Mouse (Mus musculus) megakaryocyte, embryonic 14.5 days (primary cell): ENCODE measurements around the gene Glud1. TPM values are rescaled to one million over a fixed set of nuclear protein-coding genes. Genes with fewer than 3 reads are reported as not detected.
A peak's percentile ranks its signal among the peaks of the same experiment; 100 is the strongest.
"Not testable (repeated sequence)": the region's sequence is repeated elsewhere in the genome, so short reads cannot be mapped to it uniquely, and the experiment has no call there.

Experiments
- H3K27me3 ChIP-seq: replicated peaks from 2 replicates; pipeline ENCODE3; 2012; ENCODE audit warnings: inconsistent platforms
- H3K36me3 ChIP-seq: replicated peaks from 2 replicates; pipeline ENCODE3; 2012; ENCODE audit warnings: low read length, inconsistent platforms, mixed read lengths
- H3K4me1 ChIP-seq: 2 replicates; pipeline ENCODE4 v1.6.1; 2012; ENCODE audit warnings: inconsistent platforms
- H3K4me3 ChIP-seq: replicated peaks from 2 replicates; pipeline ENCODE3; 2012; ENCODE audit warnings: moderate library complexity, mild to moderate bottlenecking, inconsistent platforms
- H3K9me3 ChIP-seq: 2 replicates; pipeline ENCODE4 v1.6.1; 2012; ENCODE audit warnings: inconsistent platforms
- FLI1 ChIP-seq: IDR thresholded peaks from 2 replicates; pipeline ENCODE4 v1.6.1; 2012; ENCODE audit warnings: low read length, inconsistent platforms, mixed read lengths
- GATA1 ChIP-seq: IDR thresholded peaks from 3 replicates; pipeline ENCODE4 v1.6.1; 2012; ENCODE audit warnings: mixed read lengths, low read length, inconsistent platforms, borderline replicate concordance
- polyA plus RNA-seq: library from polyadenylated mRNA; stranded (reverse); fragments of >175 nt; gene quantifications from 2 replicates; pipeline ENCODE4 v1.2.3, GENCODE M21; 2012; ENCODE audit warnings: low replicate concordance; ENCODE audit not compliant: insufficient read depth

Gene Glud1
- polyA plus RNA-seq, 1 experiment = 26.7 TPM

DNA sequence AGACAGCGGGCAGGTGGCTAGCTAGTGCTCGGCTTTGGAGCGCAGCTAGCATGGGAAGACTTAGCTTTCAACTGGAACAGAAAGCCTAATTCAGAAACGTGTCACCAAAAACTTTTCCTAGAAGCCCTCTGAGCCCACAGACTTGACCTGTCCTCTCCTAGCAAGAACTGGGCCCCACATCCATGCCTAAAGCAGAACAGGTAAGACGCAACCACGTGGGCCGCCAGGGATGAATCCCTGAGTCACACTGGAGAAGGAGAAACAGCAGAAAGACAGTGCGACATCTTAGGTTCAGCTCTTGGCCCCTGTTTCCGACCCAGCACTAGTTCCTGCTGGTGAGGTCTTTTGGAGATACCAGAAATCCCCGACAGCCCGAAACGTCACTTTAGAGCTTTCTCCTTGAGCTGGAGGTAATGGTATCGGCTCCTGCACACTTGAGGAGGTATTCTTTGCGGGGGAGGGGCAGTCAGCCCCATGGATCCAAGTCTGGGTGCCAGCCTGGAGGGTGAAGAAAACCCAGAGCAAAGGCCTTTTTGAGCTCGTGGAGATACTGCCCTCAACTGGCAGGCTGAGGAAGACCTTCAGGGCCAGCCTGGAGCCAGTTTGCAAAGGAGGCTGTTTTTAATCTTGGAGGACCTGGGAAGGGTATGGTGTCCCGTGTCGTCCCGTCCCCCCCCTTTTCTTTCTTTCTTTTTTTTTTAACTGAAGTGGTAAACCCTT is 52.4 kb downstream of the Glud1 start:
- H3K4me3 ChIP-seq = no peak overlapping the region
- peaks cover 31% of the 10 kb centered on the region for H3K27me3 ChIP-seq
- peaks cover 25% of the 10 kb centered on the region for H3K9me3 ChIP-seq
- H3K36me3 ChIP-seq = no peaks in the 10 kb centered on the region
- TF ChIP-seq GATA1 (no peak), FLI1 (no peak)
- H3K4me1 ChIP-seq = peaks cover 9% of the 10 kb centered on the region

DNA sequence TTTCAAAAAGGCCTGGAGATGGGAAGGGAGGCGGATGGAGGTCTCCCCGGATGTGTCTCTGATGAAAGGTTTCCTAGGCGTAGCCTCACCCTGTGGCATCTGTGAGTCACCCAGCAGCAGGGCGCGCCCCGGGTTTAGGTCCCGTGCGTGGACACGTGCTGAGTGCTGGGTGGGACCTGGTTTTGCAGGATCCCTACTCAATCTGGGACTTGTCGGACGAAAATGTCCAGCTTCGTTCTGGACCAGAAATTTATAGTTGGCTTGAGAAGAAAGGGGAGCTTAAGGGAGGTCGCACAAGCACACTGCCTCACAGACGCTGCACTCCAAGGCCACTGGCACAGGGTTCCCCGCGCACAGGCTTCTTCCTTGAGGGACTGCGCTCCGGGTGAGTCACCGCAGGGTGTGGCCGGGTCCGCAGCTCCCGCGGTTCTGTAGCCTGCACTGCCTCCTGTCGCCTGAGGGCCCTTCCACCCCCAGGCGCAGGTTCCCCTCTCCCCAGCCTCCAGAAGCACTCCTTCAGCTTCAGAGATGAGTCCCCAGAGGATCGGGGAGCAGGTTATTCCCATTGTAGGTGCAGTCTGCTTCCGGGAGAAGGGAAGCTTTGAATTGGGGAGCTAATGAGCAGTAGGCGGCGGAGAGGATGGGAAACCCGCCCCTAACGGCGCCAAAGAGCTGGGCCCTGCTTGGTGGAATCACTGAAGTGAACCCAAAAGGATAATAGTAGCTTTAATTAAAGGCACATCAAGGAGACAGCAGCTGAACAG is 53.1 kb downstream of the Glud1 start:
- H3K4me3 ChIP-seq = peak overlapping the region; percentile 87
- peaks cover 25% of the 10 kb centered on the region for H3K9me3 ChIP-seq

DNA sequence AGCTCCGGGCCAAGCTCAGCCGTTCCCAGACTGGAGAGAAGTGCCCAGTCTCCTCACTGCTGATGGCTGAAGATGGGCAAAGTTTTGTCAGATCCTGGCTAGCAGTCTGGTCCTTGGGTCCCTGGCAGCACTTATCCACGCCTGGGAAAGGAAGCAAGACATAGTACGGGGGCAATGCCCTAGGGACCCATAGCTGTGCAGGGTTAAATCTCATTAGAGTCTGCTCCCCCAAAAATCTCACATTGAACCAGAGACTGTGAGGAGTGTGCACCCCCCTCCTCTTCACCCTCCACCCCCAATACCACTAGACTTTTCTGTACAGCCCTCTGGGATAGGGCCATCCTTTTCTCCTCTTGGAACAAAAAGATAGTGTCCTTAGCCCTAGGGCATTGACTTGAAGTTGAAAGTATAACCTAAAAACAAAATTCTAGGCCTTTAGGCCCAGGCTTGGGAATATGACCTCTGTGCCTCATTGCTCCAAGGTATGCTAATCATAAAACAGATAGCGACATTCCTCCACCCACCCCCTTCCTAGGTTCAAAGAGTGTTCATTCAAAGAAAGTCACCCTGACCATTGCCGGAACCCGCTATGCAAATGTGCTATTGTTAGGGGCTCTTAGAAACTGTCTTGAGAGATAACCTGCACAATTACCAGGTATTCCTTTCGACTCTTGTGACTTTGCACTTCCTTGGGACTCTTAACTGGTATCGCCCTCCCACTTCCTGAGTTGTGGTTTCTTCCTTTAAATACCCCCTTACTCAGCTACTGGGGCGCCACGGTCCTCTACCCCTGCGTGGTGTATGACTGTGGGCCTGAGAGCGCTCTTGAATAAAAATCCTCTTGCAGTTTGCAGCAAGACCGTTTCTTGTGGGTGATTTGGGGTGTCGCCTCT is 54.0 kb downstream of the Glud1 start:
- peaks cover 23% of the 10 kb centered on the region for H3K27me3 ChIP-seq
- not testable (repeated sequence) for H3K4me1 ChIP-seq, H3K4me3 ChIP-seq, H3K36me3 ChIP-seq
- H3K9me3 ChIP-seq = peaks cover 25% of the 10 kb centered on the region

More for the DNA sequence above, 53.1 kb downstream of the Glud1 start:
- Histone ChIP-seq H3K36me3 (no peaks in the 10 kb centered on the region), H3K4me1 (peaks cover 9% of the 10 kb centered on the region), H3K27me3 (peaks cover 25% of the 10 kb centered on the region)
- TF ChIP-seq GATA1 = no peak
- TF ChIP-seq FLI1 = no peak

DNA sequence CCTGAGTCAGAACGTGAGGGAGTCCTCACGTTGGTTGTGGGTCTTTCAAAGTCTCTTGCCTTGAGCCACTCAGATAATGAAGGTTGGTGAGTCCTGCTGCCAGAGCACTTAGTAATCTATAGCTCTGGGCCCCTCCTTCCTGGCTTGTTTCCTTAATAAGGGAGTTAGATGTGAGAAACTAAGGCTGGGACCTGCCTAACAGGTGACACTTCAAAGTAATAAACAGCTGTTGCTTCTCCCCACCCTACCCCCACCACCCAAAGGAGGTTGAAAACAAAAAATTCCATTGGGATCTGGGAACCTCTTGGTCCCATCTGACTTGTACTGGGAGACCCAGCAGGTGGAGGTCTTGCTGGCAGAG is 54.6 kb downstream of the Glud1 start:
- H3K27me3 ChIP-seq = peaks cover 21% of the 10 kb centered on the region
- H3K36me3 ChIP-seq = no peaks in the 10 kb centered on the region
- no peak overlapping the region for H3K4me3 ChIP-seq
- no peak for TF ChIP-seq GATA1
- TF ChIP-seq FLI1 = no peak
- peaks cover 25% of the 10 kb centered on the region for H3K9me3 ChIP-seq
- H3K4me1 ChIP-seq = peaks cover 9% of the 10 kb centered on the region

DNA sequence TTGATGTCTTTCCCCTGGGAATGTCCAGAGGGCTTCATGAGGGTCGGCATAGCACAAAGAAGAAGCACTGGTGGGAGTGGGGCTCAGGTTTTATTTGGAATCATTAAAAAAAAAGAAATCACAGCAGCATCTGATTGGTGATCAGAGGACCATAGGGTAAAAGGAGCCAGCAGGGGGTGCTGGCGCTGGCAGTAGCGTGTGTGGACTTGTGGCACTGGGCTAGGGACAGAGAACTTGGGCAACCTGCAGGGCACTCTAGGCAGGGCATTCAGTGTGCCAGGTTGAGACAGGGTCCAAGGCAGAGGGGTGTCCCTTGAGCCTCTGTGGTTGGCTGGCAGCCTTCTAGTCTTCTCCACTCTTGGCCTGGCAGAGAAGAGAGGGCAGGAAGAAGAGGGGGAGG is 59.7 kb downstream of the Glud1 start:
- no peaks in the 10 kb centered on the region for H3K4me1 ChIP-seq
- no peak for TF ChIP-seq FLI1
- TF ChIP-seq GATA1 = no peak
- no peak overlapping the region for H3K4me3 ChIP-seq
- peaks cover 25% of the 10 kb centered on the region for H3K27me3 ChIP-seq
- H3K9me3 ChIP-seq = peaks cover 8% of the 10 kb centered on the region
- no peaks in the 10 kb centered on the region for H3K36me3 ChIP-seq

DNA sequence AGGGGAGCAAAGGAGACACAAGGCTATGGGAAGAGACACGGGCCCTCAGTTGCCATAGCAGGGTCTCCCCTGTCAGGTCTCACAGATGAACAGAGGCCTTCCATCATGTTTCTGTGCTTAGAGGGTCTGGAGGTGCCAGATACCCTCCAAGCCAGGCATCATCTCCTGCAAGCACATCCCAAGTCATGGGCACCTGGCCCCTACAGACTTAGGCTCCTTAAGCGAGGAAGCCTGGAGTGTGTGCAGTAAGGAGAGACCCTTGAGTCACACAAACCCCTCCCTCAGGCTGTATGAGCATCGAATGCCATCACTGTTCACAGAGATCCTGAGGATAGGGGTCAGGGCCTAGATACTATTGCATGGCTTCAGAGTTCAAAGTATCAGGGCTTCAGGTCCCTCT is 60.4 kb downstream of the Glud1 start:
- H3K36me3 ChIP-seq = no peaks in the 10 kb centered on the region
- TF ChIP-seq GATA1 = no peak
- TF ChIP-seq FLI1 = no peak
- peaks cover 27% of the 10 kb centered on the region for H3K27me3 ChIP-seq
- H3K4me1 ChIP-seq = no peaks in the 10 kb centered on the region
- peaks cover under 1% of the 10 kb centered on the region for H3K9me3 ChIP-seq
- H3K4me3 ChIP-seq = no peak overlapping the region

DNA sequence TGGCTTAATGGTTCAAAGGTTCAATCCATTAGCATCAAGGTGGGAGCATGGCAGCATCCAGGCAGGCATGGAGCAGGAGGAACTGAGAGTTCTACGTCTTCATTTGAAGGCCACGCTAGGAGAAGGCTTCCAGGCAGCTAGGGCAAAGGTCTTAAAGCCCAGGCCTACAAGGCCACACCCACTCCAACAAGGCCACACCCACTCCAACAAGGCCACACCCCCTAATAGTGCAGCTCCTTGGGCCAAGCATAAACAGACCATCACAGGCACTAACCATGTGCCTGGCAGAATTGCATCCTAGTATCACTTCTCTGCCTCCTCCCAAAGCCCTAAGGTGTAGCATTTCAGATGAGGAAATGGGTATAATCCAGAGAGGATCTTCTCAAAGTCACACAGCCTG is 61.2 kb downstream of the Glud1 start:
- Histone ChIP-seq H3K4me3 (no peak overlapping the region), H3K4me1 (no peaks in the 10 kb centered on the region), H3K9me3 (no peaks in the 10 kb centered on the region; the same call in 1 of the 2 replicates), H3K36me3 (no peaks in the 10 kb centered on the region), H3K27me3 (peaks cover 33% of the 10 kb centered on the region)
- TF ChIP-seq GATA1 = no peak
- no peak for TF ChIP-seq FLI1

DNA sequence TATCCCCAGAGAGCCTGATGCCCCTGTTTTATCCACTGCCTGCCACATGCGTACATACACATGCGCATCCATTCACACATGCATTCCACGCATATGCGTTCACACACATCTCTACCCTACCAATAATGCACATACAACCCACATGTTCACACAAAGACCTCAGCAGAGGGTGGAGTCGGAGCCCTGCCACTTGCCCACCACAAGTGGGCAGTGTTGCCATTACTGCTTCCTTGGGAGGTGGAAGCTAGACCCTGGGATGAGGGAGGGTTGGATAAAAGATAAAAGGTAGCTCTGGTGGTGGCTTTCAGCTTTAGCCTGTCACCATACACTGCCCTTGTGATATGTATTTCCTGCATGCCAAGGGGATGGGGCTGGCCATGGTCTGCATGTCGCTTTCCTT is 62.1 kb downstream of the Glud1 start:
- Histone ChIP-seq H3K4me1 (no peaks in the 10 kb centered on the region), H3K27me3 (peaks cover 35% of the 10 kb centered on the region), H3K4me3 (no peak overlapping the region), H3K36me3 (no peaks in the 10 kb centered on the region), H3K9me3 (no peaks in the 10 kb centered on the region; the same call in 1 of the 2 replicates)
- no peak for TF ChIP-seq GATA1
- no peak for TF ChIP-seq FLI1

DNA sequence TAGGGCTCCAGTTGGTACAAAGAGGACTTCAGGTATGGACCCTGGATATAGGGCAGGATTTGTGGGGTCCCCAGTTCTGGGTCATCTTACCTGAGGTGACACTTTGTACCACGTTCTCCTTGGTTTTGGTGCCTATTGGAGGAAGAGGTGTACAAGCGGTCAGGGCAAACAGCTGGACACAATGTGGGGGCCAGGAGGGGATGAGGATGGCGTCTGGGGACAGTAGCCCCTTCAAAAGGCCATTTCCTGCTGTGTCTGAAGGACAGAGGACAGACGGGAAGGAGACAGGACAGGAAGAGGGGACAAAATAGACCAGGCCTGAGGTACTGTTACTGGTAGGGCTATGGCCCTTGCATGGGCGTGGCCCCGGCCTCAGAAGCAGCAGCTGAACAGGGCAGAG is 63.1 kb downstream of the Glud1 start:
- no peaks in the 10 kb centered on the region; the same call in 1 of the 2 replicates for H3K9me3 ChIP-seq
- no peak overlapping the region for H3K4me3 ChIP-seq
- no peaks in the 10 kb centered on the region for H3K4me1 ChIP-seq
- H3K27me3 ChIP-seq = peaks cover 39% of the 10 kb centered on the region
- H3K36me3 ChIP-seq = no peaks in the 10 kb centered on the region
- TF ChIP-seq FLI1 = no peak
- no peak for TF ChIP-seq GATA1

DNA sequence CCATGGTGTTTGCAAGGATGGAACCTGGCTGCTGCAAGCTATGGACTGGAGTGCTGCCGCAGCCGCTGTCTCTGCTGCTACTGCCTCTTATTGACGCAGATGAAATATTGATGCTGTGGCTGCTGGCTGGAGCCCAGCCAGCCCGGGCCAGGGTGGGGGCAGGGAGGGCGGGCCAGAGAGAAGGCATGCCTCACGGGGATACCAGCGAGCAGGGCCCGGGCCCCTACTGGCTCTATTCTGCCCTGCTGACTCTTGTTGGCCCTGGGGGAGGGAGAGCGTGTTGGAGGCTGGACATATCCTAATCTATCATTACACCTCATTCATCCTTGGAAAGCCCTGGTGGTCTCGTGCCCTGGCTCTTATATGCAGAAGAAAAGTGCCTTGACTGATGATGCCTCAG is 64.0 kb downstream of the Glud1 start, which contains the start of gene Sncg:
Gene Sncg (minus strand): TSS at position 213 of the 400 bp plus-strand sequence.
- Histone ChIP-seq H3K4me1 (no peaks in the 10 kb centered on the region), H3K4me3 (no peak within 1 kb of the TSS), H3K36me3 (no peaks in the 10 kb centered on the region), H3K27me3 (peaks cover 37% of the 10 kb centered on the region), H3K9me3 (no peaks in the 10 kb centered on the region; the same call in 1 of the 2 replicates)
- TF ChIP-seq FLI1 = no peak
- TF ChIP-seq GATA1 = no peak
